Mouse (Mus musculus) forelimb bud, embryonic 11.5 days (tissue): ENCODE data around the gene Nr6a1.
A peak's percentile ranks its signal among the peaks of the same experiment; 100 is the strongest.

ENCODE experiments used
- DNase-seq: peaks from one replicate; pipeline ENCODE4 v3.0.0-alpha.2; 2012; ENCODE audit warnings: low read depth, low spot score

Gene Nr6a1

GRCm38 (mm10) chr2:38874544-38875108, 52.9 kb downstream of the Nr6a1 start:
- no peak for DNase-seq

- no peak for DNase-seq
Measured at GRCm38 (mm10) chr2:38872730-38873129, 54.8 kb downstream of the Nr6a1 start.

GRCm38 (mm10) chr2:38866711-38867110, 60.8 kb downstream of the Nr6a1 start:
- no peak for DNase-seq

GRCm38 (mm10) chr2:38864011-38864410, 63.5 kb downstream of the Nr6a1 start:
- peak; percentile 45 for DNase-seq

- DNase-seq = no peak
Measured at GRCm38 (mm10) chr2:38851797-38852196, 75.7 kb downstream of the Nr6a1 start.

GRCm38 (mm10) chr2:38846319-38846718, 81.2 kb downstream of the Nr6a1 start:
- no peak for DNase-seq

DNA sequence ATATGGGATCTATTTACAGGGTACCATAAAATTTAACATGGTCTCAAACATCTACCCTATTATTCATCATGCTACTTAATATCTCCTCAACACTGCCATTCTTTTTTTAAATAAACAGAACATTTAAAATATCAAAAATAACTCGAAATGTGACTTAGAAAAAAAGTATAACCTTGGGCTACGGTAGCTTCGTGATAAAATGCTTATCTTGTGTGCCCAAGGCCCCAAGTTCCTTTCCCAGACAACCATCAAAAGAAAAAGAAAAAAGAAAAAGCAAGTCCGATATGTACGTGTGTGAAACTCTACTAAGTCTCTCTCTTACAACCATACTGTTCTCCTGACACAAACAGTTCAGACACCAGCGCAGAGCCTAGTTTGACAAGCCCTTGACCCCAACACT, 92.0 kb downstream of the Nr6a1 start:
- no peak for DNase-seq

- no peak for DNase-seq
Measured at GRCm38 (mm10) chr2:38831976-38832375, 95.5 kb downstream of the Nr6a1 start.

DNA sequence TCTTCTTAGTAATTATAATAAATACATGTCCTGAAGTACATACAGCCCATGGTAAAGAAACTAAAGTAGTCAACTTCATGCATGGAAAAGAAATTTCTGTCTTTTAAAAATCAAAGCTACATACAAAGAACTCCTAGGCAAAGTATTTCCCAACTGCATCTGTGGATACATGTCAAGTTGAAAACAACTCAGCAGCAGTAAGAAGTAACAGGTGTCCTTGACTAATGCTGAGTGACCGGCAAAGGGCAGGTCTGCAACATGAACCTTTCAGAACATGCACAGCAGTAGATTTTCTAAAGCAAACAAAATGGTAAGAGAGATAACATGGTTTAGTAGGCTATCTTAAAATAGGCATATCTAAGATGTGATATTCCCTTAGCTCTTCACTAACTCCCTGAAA, 98.0 kb downstream of the Nr6a1 start:
- no peak for DNase-seq

DNA sequence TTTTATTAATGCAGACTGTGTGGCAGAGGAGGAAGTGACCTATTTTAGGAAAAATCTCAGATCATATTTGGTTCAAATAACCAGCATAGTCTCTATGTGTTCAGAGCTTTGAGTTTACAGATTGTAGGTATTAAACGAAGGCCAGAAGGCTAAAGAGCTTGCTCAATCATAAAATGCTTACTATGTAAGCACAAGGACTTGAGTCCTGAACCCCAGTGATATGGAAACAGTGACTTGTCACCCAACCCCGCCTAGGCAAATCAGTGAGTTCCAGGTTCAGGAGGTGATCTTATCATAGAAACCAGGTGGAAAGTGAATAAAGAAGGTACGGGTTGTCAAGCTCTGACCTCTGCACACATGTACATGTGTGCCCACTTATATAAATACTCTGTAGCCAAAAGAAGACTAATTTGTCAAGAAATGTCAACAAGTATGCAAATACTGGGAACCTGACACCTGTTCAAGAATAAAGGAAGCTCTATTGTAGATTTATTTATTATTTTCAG, 99.6 kb downstream of the Nr6a1 start:
- no peak for DNase-seq

GRCm38 (mm10) chr2:38826189-38826588, 101.3 kb downstream of the Nr6a1 start:
- no peak for DNase-seq

GRCm38 (mm10) chr2:38824791-38825768, 102.4 kb downstream of the Nr6a1 start:
- peak; percentile 71 for DNase-seq

DNA sequence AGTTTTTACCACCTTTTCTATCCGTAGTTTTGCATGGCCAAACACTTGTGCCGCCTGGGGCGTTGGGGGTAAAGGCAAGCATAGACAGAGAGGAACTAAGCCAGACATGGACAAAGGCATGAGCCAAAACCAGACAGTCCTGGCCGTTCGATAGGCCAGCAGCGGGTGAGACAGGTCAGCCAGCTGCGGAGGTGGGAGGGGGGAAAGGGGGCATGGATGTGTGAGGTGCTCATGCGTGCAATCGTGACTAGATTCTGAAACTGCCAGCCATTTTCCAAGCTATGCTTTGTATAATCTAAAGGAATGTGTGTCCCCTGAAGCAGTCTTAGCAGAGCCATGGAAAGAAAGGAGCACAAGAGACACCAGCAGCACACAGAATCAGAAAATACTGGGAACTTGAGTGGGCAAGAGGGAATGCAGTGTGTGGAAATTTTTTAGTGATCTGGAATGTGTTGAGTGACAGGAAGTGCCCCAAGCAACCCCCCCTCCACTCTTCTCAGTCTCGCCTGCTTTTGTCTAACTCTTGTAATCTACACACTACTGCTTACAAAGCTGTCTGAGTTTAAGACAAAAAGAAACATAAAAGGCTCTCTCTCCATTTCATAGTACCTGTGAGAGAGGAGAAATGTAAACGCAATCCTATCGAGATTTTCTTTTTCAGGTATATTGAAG, 103.4 kb downstream of the Nr6a1 start:
- peak; percentile 91 for DNase-seq

DNA sequence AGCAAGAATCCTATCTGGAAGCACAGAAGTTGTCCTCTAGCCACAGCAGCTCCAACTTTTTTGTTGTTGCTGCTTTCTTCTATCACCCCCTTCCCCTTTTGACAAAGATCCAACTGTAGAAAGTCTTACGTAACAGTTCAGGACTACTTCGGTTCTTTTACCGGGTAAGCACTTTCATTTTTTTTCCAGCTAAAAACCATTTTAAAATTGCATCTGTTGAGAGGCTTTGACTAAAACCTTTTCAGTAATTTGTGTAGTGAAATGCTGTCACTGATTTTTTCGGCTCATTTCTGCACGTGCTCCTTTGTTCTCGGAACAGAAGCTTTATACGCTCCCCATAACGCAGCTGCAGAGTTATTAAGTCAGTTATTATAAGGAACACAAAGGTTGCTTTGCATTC, 104.1 kb downstream of the Nr6a1 start:
- no peak for DNase-seq

DNA sequence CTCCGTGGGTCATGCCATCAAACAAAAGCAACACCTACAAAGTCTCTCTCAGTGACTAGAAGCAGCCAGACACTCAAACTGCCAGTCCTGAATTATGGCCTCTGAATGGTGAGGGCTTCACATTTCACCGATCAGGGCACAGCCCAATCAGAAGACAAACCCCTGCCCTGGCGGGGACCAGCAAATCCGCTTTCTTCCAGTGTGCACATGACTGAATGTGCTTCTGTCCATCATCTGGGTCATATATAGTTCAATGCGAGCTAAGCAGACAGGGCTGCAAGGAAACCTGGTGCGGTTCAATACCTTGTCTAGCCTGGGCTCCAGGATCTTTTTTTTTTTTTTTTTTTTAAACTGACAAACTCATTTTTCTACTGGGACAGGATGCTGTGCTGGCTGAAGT, 104.5 kb downstream of the Nr6a1 start:
- peak; percentile 96 for DNase-seq

- no peak for DNase-seq
Measured at GRCm38 (mm10) chr2:38817487-38817886, 110.0 kb downstream of the Nr6a1 start.

GRCm38 (mm10) chr2:38797087-38797624, 130.3 kb downstream of the Nr6a1 start:
- peak; percentile 80 for DNase-seq

DNA sequence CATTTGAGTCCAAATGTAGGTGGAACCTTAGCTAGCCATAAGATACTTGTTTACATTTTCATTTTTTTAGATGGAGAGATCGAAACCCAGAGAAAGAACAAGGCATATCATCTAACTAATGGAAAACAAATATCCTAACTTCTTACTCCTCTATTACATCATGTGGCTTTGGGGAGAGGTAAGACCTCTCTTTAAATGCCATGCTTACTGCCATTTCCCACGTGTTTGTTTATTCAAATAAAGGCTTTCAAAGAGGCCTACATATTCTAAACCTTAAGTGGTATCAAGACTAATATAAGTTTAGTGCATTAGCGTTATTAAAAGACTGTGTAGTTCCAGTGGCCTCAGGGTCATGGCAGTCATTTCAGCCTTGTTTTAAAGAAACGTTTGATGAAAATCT, 140.2 kb downstream of the Nr6a1 start:
- DNase-seq = no peak

GRCm38 (mm10) chr2:38786216-38786960, 141.1 kb downstream of the Nr6a1 start:
- no peak for DNase-seq

GRCm38 (mm10) chr2:38785113-38785512, 142.4 kb downstream of the Nr6a1 start:
- no peak for DNase-seq

GRCm38 (mm10) chr2:38784396-38784795, 143.1 kb downstream of the Nr6a1 start:
- no peak for DNase-seq
